In genomic region chr13:23395301-23396245, GRCm38 (mm10) we compare ENCODE assay signal across 8 mouse cellular contexts. TPM values are rescaled to one million over a fixed set of nuclear protein-coding genes. Genes with fewer than 3 reads are reported as not detected.
DNase-seq lines count a peak whose midpoint lies in the region; ATAC-seq and TF ChIP-seq lines count a peak whose summit lies in the region.

No protein-coding gene starts in this region.

- peaks cover 3% of the 10 kb centered on the region; the same call in 1 of the 2 replicates for H3K4me1 ChIP-seq in lung, adult 2 months (ENCODE audit: control insufficient read depth, insufficient read depth, low read length)
- H3K4me1 ChIP-seq in embryonic facial prominence, embryonic 10.5 days = peaks cover 4% of the 10 kb centered on the region
- 0 out of 2 replicates have a peak, but pooled peaks cover 10% of the 10 kb centered on the region for H3K4me1 ChIP-seq in intestine, embryonic 14.5 days (replicated peaks; ENCODE audit: control insufficient read depth, insufficient read depth, low read length)
- H3K4me1 ChIP-seq in neural tube, embryonic 12.5 days = no peaks in the 10 kb centered on the region; the same call in 1 of the 2 replicates

- H3K9ac ChIP-seq in intestine, embryonic 14.5 days (ENCODE audit: low read length) = 0 out of 2 replicates have a peak overlapping the region, but pooled peaks have one; percentile 22
- H3K9ac ChIP-seq in neural tube, embryonic 12.5 days = peak overlapping the region; percentile 29; the same call in 1 of the 2 replicates

- TF ChIP-seq POLR2A in lung, adult 2 months (IDR thresholded peaks at IDR 0.05; ENCODE audit: borderline replicate concordance, extremely low read depth, low read depth, low read length) = no peak

- no peaks in the 10 kb centered on the region for H3K36me3 ChIP-seq in embryonic facial prominence, embryonic 10.5 days (replicated peaks)
- no peaks in the 10 kb centered on the region for H3K36me3 ChIP-seq in intestine, embryonic 14.5 days (ENCODE audit: control insufficient read depth, insufficient read depth, low read length)
- H3K36me3 ChIP-seq in neural tube, embryonic 12.5 days = no peaks in the 10 kb centered on the region

- no peak for DNase-seq in lung, adult 2 months
- DNase-seq in lung, adult 18-20 months = no peak
- peak; percentile 59 for DNase-seq in embryonic facial prominence, embryonic 10.5 days (ENCODE audit: low spot score)
- DNase-seq in intestine, embryonic 14.5 days (ENCODE audit: low spot score) = peak; percentile 78
- no peak for DNase-seq in ovary, postnatal 10 days (ENCODE audit: low spot score)
- DNase-seq in layer of hippocampus, postnatal 10 days (ENCODE audit: low spot score in 2 of 2) = no peak
- DNase-seq in urinary bladder, postnatal 14 days (ENCODE audit: low spot score) = no peak

- no peak for ATAC-seq in intestine, embryonic 14.5 days (replicated peaks; ENCODE audit: low FRiP score, low TSS enrichment, low read depth)
- no peak for ATAC-seq in neural tube, embryonic 12.5 days (ENCODE audit: low FRiP score, low read depth)

- no peak overlapping the region; the same call in 1 of the 2 replicates for H3K27ac ChIP-seq in embryonic facial prominence, embryonic 10.5 days (replicated peaks)
- H3K27ac ChIP-seq in intestine, embryonic 14.5 days (ENCODE audit: low read depth) = no peak overlapping the region
- no peak overlapping the region for H3K27ac ChIP-seq in neural tube, embryonic 12.5 days

- no peaks in the 10 kb centered on the region for H3K9me3 ChIP-seq in embryonic facial prominence, embryonic 10.5 days
- H3K9me3 ChIP-seq in intestine, embryonic 14.5 days (ENCODE audit: control insufficient read depth, low read length) = no peaks in the 10 kb centered on the region
- H3K9me3 ChIP-seq in neural tube, embryonic 12.5 days = no peaks in the 10 kb centered on the region

- TF ChIP-seq CTCF in lung, adult 2 months (IDR thresholded peaks at IDR 0.05; ENCODE audit: insufficient read depth, low read length) = no peak

- peaks cover 67% of the 10 kb centered on the region for H3K27me3 ChIP-seq in embryonic facial prominence, embryonic 10.5 days (replicated peaks; ENCODE audit: low read depth, poor library complexity, severe bottlenecking)
- peaks cover 53% of the 10 kb centered on the region for H3K27me3 ChIP-seq in intestine, embryonic 14.5 days (replicated peaks; ENCODE audit: control insufficient read depth, insufficient read depth, low read length)
- H3K27me3 ChIP-seq in neural tube, embryonic 12.5 days (replicated peaks) = peaks cover 34% of the 10 kb centered on the region

- 5% methylated on average over 43 of the region's 43 CpGs for WGBS in lung, adult 2 months
- WGBS in embryonic facial prominence, embryonic 10.5 days = 2% methylated on average over 43 of the region's 43 CpGs
- WGBS in intestine, embryonic 14.5 days = 4% methylated on average over 43 of the region's 43 CpGs
- 4% methylated on average over 43 of the region's 43 CpGs for WGBS in neural tube, embryonic 12.5 days

- H3K4me3 ChIP-seq in lung, adult 2 months (replicated peaks; ENCODE audit: extremely low read depth, low read depth, low read length) = peak overlapping the region; percentile 11
- peak overlapping the region; percentile 64 for H3K4me3 ChIP-seq in embryonic facial prominence, embryonic 10.5 days
- peak overlapping the region; percentile 48 for H3K4me3 ChIP-seq in intestine, embryonic 14.5 days (ENCODE audit: low read depth, low read length)
- H3K4me3 ChIP-seq in neural tube, embryonic 12.5 days = peak overlapping the region; percentile 35

- peak overlapping the region; percentile 92 for H3K4me2 ChIP-seq in intestine, embryonic 14.5 days (ENCODE audit: low read length)
- H3K4me2 ChIP-seq in neural tube, embryonic 12.5 days (replicated peaks) = peak overlapping the region; percentile 77

RNA-seq across cellular contexts. Expression of gene Zfp322a, which starts 26.6 kb away (rescaled TPM):
- polyA plus RNA-seq in lung, adult 2 months (2012; rRNA removed) = 1.4 and 2.4 TPM in 2 replicates
- polyA plus RNA-seq in embryonic facial prominence, embryonic 10.5 days (2016; fragmentation: Nextera tagmentation; extraction: Ambion mirVana) = 59.9 and 60.6 TPM in 2 replicates
- polyA plus RNA-seq in intestine, embryonic 14.5 days (2014; fragmentation: Nextera tagmentation; extraction: Ambion mirVana) = 39.5 and 49.8 TPM in 2 replicates
- polyA plus RNA-seq in neural tube, embryonic 12.5 days (2016; fragmentation: Nextera tagmentation; extraction: Ambion mirVana) = 51.9 and 57.7 TPM in 2 replicates
- total RNA-seq in layer of hippocampus, postnatal 10 days (2021) = 10 to 100 TPM; 37.0 to 40.8 TPM

RNA-seq across cellular contexts. Expression of gene Abt1, which starts 28.1 kb away (rescaled TPM):
- 2.7 and 3.3 TPM in 2 replicates for polyA plus RNA-seq in lung, adult 2 months (2012; rRNA removed)
- polyA plus RNA-seq in embryonic facial prominence, embryonic 10.5 days (2016; fragmentation: Nextera tagmentation; extraction: Ambion mirVana) = 15.0 and 15.6 TPM in 2 replicates
- 11.9 and 13.8 TPM in 2 replicates for polyA plus RNA-seq in intestine, embryonic 14.5 days (2014; fragmentation: Nextera tagmentation; extraction: Ambion mirVana)
- 11.4 TPM in 2 replicates for polyA plus RNA-seq in neural tube, embryonic 12.5 days (2016; fragmentation: Nextera tagmentation; extraction: Ambion mirVana)
- 1 to 10 TPM; 7.0 to 7.5 TPM for total RNA-seq in layer of hippocampus, postnatal 10 days (2021)

Comparison
In these comparisons a context has a peak if more than half of its experiments do, and no peak if none do; other contexts are left out.
1. DNase-seq: peak in embryonic facial prominence, embryonic 10.5 days (single experiment) and intestine, embryonic 14.5 days (single experiment); none in lung, adult 2 months (single experiment), lung, adult 18-20 months (0 of 2), ovary, postnatal 10 days (single experiment), layer of hippocampus, postnatal 10 days (0 of 2) and urinary bladder, postnatal 14 days (single experiment).
2. H3K4me3 ChIP-seq: peak in every context shown above with its lines; median percentile 64 in embryonic facial prominence, embryonic 10.5 days; 48 in intestine, embryonic 14.5 days; 35 in neural tube, embryonic 12.5 days; 11 in lung, adult 2 months.
3. RNA of gene Zfp322a, which starts 26.6 kb away (polyA plus RNA-seq): 59.9 to 60.6 TPM in embryonic facial prominence, embryonic 10.5 days, 51.9 to 57.7 TPM in neural tube, embryonic 12.5 days and 39.5 to 49.8 TPM in intestine, embryonic 14.5 days; 1.4 to 2.4 TPM in lung, adult 2 months; every median in the first group is over 10 times any median in the second.